Mouse (Mus musculus) midbrain, embryonic 13.5 days (tissue): ENCODE measurements around the gene Rps10. TPM values are rescaled to one million over a fixed set of nuclear protein-coding genes. Genes with fewer than 3 reads are reported as not detected.

Experiments used
- ATAC-seq: fragments of 200-750 bp; cut with Nextera tagmentation; 2 replicates; pipeline ENCODE4 v1.8.0; 2017; ENCODE audit warnings: mild to moderate bottlenecking, moderate TSS enrichment, moderate library complexity
- H3K27ac ChIP-seq: fragments of 300-500 bp; sonication (generic); 2 replicates; pipeline ENCODE4 v1.5.1; 2015; ENCODE audit warnings: inconsistent platforms, mild to moderate bottlenecking, moderate library complexity
- H3K27me3 ChIP-seq: fragments of 300-500 bp; sonication (generic); 2 replicates; pipeline ENCODE4 v1.6.1; 2015; ENCODE audit warnings: mild to moderate bottlenecking, inconsistent platforms
- H3K36me3 ChIP-seq: fragments of 300-500 bp; sonication (generic); 2 replicates; pipeline ENCODE4 v1.6.1; 2015; ENCODE audit warnings: mild to moderate bottlenecking, inconsistent platforms
- H3K4me1 ChIP-seq: fragments of 300-500 bp; sonication (generic); replicated peaks from 2 replicates; pipeline ENCODE4 v1.6.1; 2015; ENCODE audit warnings: inconsistent platforms
- H3K4me2 ChIP-seq: fragments of 300-500 bp; sonication (generic); replicated peaks from 2 replicates; pipeline ENCODE4 v1.6.1; 2015; ENCODE audit warnings: moderate library complexity, mild to moderate bottlenecking, inconsistent platforms
- H3K4me3 ChIP-seq: fragments of 300-500 bp; sonication (generic); replicated peaks from 2 replicates; pipeline ENCODE4 v1.5.1; 2015; ENCODE audit warnings: mild to moderate bottlenecking, inconsistent platforms
- H3K9ac ChIP-seq: fragments of 300-500 bp; sonication (generic); replicated peaks from 2 replicates; pipeline ENCODE4 v1.6.1; 2015; ENCODE audit warnings: mild to moderate bottlenecking, inconsistent platforms
- H3K9me3 ChIP-seq: fragments of 300-500 bp; sonication (generic); 2 replicates; pipeline ENCODE4 v1.6.1; 2016; ENCODE audit warnings: mild to moderate bottlenecking, inconsistent platforms
- WGBS: fragments of 180-500 bp; shearing (Covaris S2); methylation state at CpG from one replicate; pipeline ENCODE4 v1.1.7; 2015; 5-methylcytosine and 5-hydroxymethylcytosine counted together
- polyA plus RNA-seq: library from polyadenylated mRNA; unstranded; fragments of >200 nt; fragmentation: Nextera tagmentation; extraction: Ambion mirVana; gene quantifications from 2 replicates; pipeline ENCODE4 v1.2.1, GENCODE M21; 2015

The Rps10 gene
- polyA plus RNA-seq, 1 experiment from 2014 or later = 610 TPM

GRCm38 (mm10) chr17:27656414-27656813 lies 19.9 kb upstream of the Rps10 start:
- Histone ChIP-seq H3K9me3 (no peaks in the 10 kb centered on the region), H3K9ac (peak overlapping the region; percentile 78), H3K27ac (no peak overlapping the region), H3K36me3 (no peaks in the 10 kb centered on the region), H3K4me1 (peaks cover 18% of the 10 kb centered on the region), H3K4me3 (peak overlapping the region; percentile 62), H3K4me2 (peak overlapping the region; percentile 87), H3K27me3 (peaks cover 27% of the 10 kb centered on the region)
- 26% methylated on average over 5 of the region's 5 CpGs for WGBS
- ATAC-seq = no peak

GRCm38 (mm10) chr17:27656011-27656399 lies 19.5 kb upstream of the Rps10 start:
- WGBS = 3% methylated on average over 14 of the region's 14 CpGs
- Histone ChIP-seq H3K4me1 (peaks cover 18% of the 10 kb centered on the region), H3K4me3 (peak overlapping the region; percentile 62), H3K27ac (no peak overlapping the region), H3K4me2 (peak overlapping the region; percentile 87), H3K27me3 (peaks cover 27% of the 10 kb centered on the region), H3K9me3 (no peaks in the 10 kb centered on the region), H3K9ac (peak overlapping the region; percentile 78), H3K36me3 (no peaks in the 10 kb centered on the region)
- peak; percentile 16; the same call in 1 of the 2 replicates for ATAC-seq

DNA sequence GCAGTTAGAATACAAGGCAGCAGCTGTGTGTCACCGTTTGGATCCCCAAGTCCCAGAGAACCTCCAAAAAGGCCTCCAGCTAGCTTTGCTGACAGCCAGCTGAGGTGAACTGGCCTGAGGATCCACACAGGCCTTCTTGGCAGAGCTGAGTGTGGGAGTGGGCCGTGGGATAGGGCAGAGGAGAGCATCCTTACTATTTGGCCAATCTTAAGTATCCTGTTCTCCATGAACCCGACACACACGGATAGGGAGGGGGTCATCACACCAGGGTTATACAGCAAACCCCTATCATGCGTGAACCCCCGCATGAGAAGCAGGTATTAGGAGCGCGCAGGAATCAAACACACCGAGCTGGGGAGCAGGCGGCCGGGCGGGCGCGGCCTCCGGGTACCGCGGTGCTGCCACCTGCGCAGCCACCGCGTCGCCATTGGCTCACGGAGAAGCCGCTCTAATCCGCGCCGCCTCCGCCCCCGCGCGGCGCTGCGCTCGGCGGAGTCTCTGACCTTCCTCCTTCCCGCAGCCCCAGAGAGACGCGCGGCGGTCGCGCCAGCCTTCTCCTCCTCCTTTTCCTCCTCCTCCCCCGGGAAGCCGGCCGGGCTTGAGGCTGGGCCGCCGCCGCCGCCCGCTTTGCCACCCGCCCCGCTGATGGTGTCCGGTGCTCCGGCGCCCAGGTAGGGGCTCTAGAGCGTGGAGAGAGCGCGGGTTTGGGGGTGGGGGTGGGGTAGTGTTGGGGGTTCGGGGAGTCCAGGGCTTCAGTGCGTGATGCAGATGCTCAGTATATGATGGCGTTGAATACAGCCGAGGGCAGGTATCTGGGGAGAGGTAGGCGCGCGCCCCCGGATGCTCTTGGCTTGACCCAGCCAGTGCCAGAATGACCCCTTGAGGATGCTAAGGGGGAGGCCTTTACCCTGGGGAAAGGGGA lies 18.9 kb upstream of the Rps10 start, which contains the start of gene Pacsin1:
Pacsin1 (plus strand) TSS at position 421 of the 922 bp plus-strand sequence.
- Histone ChIP-seq H3K4me1 (peaks cover 18% of the 10 kb centered on the region), H3K9me3 (no peaks in the 10 kb centered on the region), H3K27me3 (peaks cover 27% of the 10 kb centered on the region), H3K4me2 (peak within 1 kb of the TSS; percentile 87), H3K27ac (peak within 1 kb of the TSS; percentile 58; the same call in 1 of the 2 replicates), H3K4me3 (peak within 1 kb of the TSS; percentile 62), H3K36me3 (no peaks in the 10 kb centered on the region), H3K9ac (peak within 1 kb of the TSS; percentile 78)
- ATAC-seq = peak; percentile 85
- 1% methylated on average over 62 of the region's 65 CpGs for WGBS

GRCm38 (mm10) chr17:27653253-27653959 lies 16.9 kb upstream of the Rps10 start:
- H3K4me2 ChIP-seq = no peak overlapping the region
- no peak overlapping the region for H3K27ac ChIP-seq
- ATAC-seq = no peak
- H3K27me3 ChIP-seq = peaks cover 27% of the 10 kb centered on the region
- no peaks in the 10 kb centered on the region for H3K36me3 ChIP-seq
- H3K9ac ChIP-seq = no peak overlapping the region
- H3K4me1 ChIP-seq = peaks cover 18% of the 10 kb centered on the region
- no peak overlapping the region for H3K4me3 ChIP-seq
- 79% methylated on average over 10 of the region's 10 CpGs for WGBS
- no peaks in the 10 kb centered on the region for H3K9me3 ChIP-seq

- WGBS = 89% methylated on average over 23 of the region's 23 CpGs
- Histone ChIP-seq H3K9ac (no peak overlapping the region), H3K27me3 (peaks cover 24% of the 10 kb centered on the region)
Measured at GRCm38 (mm10) chr17:27652046-27652790, 15.7 kb upstream of the Rps10 start.

GRCm38 (mm10) chr17:27650586-27650985 lies 14.1 kb upstream of the Rps10 start:
- H3K4me2 ChIP-seq = no peak overlapping the region
- H3K9ac ChIP-seq = no peak overlapping the region
- ATAC-seq = no peak
- no peak overlapping the region for H3K27ac ChIP-seq
- H3K9me3 ChIP-seq = no peaks in the 10 kb centered on the region
- WGBS = 80% methylated on average over 13 of the region's 13 CpGs
- no peak overlapping the region for H3K4me3 ChIP-seq
- H3K4me1 ChIP-seq = peaks cover 7% of the 10 kb centered on the region
- H3K36me3 ChIP-seq = no peaks in the 10 kb centered on the region
- peaks cover 8% of the 10 kb centered on the region for H3K27me3 ChIP-seq

More at GRCm38 (mm10) chr17:27652046-27652790, 15.7 kb upstream of the Rps10 start:
- H3K36me3 ChIP-seq = no peaks in the 10 kb centered on the region
- no peak for ATAC-seq
- H3K4me2 ChIP-seq = no peak overlapping the region
- peaks cover 18% of the 10 kb centered on the region for H3K4me1 ChIP-seq
- H3K27ac ChIP-seq = no peak overlapping the region
- H3K9me3 ChIP-seq = no peaks in the 10 kb centered on the region
- H3K4me3 ChIP-seq = no peak overlapping the region

GRCm38 (mm10) chr17:27650160-27650559 lies 13.7 kb upstream of the Rps10 start:
- peaks cover 4% of the 10 kb centered on the region for H3K4me1 ChIP-seq
- H3K27ac ChIP-seq = no peak overlapping the region
- 11% methylated on average over 12 of the region's 12 CpGs for WGBS
- H3K36me3 ChIP-seq = no peaks in the 10 kb centered on the region
- no peak for ATAC-seq
- no peaks in the 10 kb centered on the region for H3K9me3 ChIP-seq
- H3K27me3 ChIP-seq = peaks cover 4% of the 10 kb centered on the region
- H3K4me2 ChIP-seq = no peak overlapping the region
- no peak overlapping the region for H3K9ac ChIP-seq
- H3K4me3 ChIP-seq = no peak overlapping the region

GRCm38 (mm10) chr17:27645807-27646206 lies 9.3 kb upstream of the Rps10 start:
- H3K9me3 ChIP-seq = no peaks in the 10 kb centered on the region
- no peak overlapping the region for H3K9ac ChIP-seq
- ATAC-seq = no peak
- no peak overlapping the region for H3K27ac ChIP-seq
- H3K36me3 ChIP-seq = no peaks in the 10 kb centered on the region
- 38% methylated on average over 7 of the region's 7 CpGs for WGBS
- H3K4me3 ChIP-seq = no peak overlapping the region
- H3K4me2 ChIP-seq = no peak overlapping the region
- peaks cover 11% of the 10 kb centered on the region for H3K4me1 ChIP-seq
- H3K27me3 ChIP-seq = no peaks in the 10 kb centered on the region

DNA sequence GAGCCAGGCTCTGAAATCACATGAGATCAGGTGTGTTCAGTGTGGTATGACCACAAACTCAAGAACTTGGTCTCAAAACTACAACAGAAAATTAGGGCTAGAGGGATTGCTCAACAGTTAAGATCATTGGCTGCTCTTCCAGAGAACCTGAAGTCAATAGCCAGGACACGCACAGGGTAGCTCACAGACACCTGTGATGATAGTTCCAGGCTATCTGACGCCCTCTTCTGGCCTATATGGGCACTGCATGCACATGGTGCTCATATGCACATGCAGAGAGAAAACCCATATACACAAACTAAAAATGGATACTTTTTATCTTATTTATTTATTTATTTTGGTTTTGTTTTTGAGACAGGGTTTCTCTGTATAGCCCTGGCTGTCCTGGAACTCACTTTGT lies 8.1 kb upstream of the Rps10 start:
- Histone ChIP-seq H3K4me2 (no peak overlapping the region), H3K36me3 (no peaks in the 10 kb centered on the region), H3K9me3 (no peaks in the 10 kb centered on the region), H3K9ac (no peak overlapping the region), H3K27ac (no peak overlapping the region), H3K4me3 (no peak overlapping the region), H3K4me1 (peaks cover 11% of the 10 kb centered on the region), H3K27me3 (no peaks in the 10 kb centered on the region)
- WGBS = 44% methylated on average over 2 of the region's 2 CpGs
- ATAC-seq = no peak

DNA sequence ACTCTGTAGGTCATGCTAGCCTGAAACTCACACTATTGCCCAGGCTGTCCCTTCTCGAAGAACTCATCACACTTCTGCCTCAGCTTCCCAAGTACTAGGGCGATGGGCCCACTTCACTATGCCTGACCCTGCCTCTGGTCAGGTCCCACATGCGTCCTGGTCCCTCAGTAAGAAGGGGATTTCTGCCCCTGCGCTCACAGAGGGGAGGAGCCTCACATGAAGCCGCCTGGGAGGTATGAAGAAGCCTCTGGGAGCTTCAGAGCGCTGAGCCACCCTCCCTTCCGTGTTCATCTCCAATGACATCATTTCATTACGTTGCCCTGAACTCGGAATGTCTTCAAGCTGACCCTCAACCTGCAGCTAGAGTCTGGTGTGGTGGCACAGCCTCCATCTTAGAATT lies 7.3 kb upstream of the Rps10 start:
- Histone ChIP-seq H3K9me3 (no peaks in the 10 kb centered on the region), H3K27ac (peak overlapping the region; percentile 14; the same call in 1 of the 2 replicates), H3K9ac (no peak overlapping the region), H3K4me2 (no peak overlapping the region), H3K27me3 (no peaks in the 10 kb centered on the region), H3K36me3 (no peaks in the 10 kb centered on the region), H3K4me3 (no peak overlapping the region), H3K4me1 (peaks cover 11% of the 10 kb centered on the region)
- no peak for ATAC-seq
- 83% methylated on average over 9 of the region's 9 CpGs for WGBS

- ATAC-seq = no peak
- Histone ChIP-seq H3K36me3 (no peaks in the 10 kb centered on the region), H3K9ac (peak overlapping the region; percentile 4; the same call in 1 of the 2 replicates), H3K4me1 (peaks cover 11% of the 10 kb centered on the region), H3K9me3 (no peaks in the 10 kb centered on the region), H3K27me3 (no peaks in the 10 kb centered on the region), H3K4me2 (no peak overlapping the region; the same call in 1 of the 2 replicates), H3K27ac (peak overlapping the region; percentile 78), H3K4me3 (no peak overlapping the region)
- WGBS = 36% methylated on average over 6 of the region's 6 CpGs
Measured at GRCm38 (mm10) chr17:27643101-27643500, 6.6 kb upstream of the Rps10 start.
